Comparison of ENCODE assay signal across 19 mouse cellular contexts in the genomic region with DNA sequence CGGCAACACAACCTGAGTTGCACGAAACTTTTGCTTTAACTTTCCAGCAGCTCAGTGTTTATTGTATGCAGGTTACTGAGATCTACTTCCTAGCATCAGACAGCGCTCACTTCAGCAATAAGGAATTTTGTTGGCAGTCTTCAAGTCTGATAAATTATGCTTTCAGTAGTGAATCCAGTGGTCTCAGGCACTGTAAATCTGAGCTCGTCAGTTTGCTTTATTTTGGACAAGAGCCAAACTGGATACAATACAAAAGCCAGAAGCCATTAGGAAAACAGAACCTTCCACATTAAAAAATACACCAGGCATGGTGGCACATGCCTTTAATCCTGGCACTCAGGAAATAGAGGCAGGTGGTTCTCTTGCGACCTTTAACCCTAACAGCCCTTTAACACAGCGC. TPM values are rescaled to one million over a fixed set of nuclear protein-coding genes. Genes with fewer than 3 reads are reported as not detected.
DNase-seq lines count a peak whose midpoint lies in the region; ATAC-seq and TF ChIP-seq lines count a peak whose summit lies in the region.
"Had no signal": no experiment of that assay in that cellular context is flagged by ENCODE, and none has a peak within 500 bp of the region (broad histone marks: within the 10 kb centered on the region; RNA-seq: fewer than 3 reads in every experiment).

No protein-coding gene starts in this region.

- 51% methylated on average over 6 of the region's 6 CpGs for WGBS in forebrain, embryonic 14.5 days
- 85% methylated on average over 6 of the region's 6 CpGs for WGBS in forebrain, embryonic 11.5 days
- WGBS in hindbrain, embryonic 16.5 days, result 56% methylated on average over 6 of the region's 6 CpGs
- WGBS in hindbrain, embryonic 13.5 days, result 68% methylated on average over 6 of the region's 6 CpGs
- WGBS in midbrain, embryonic 14.5 days, result 75% methylated on average over 6 of the region's 6 CpGs
- WGBS in midbrain, postnatal 0 days, result 65% methylated on average over 6 of the region's 6 CpGs
- WGBS in stomach, embryonic 16.5 days, result 37% methylated on average over 6 of the region's 6 CpGs

- no peak overlapping the region for H3K27ac ChIP-seq in forebrain, embryonic 14.5 days (ENCODE audit: low read depth, low read length)
- H3K27ac ChIP-seq in forebrain, embryonic 11.5 days (ENCODE audit: low read depth, low read length), result no peak overlapping the region
- no peak overlapping the region for H3K27ac ChIP-seq in hindbrain, embryonic 16.5 days (ENCODE audit: low read depth, low read length)
- H3K27ac ChIP-seq in hindbrain, embryonic 13.5 days, result no peak overlapping the region
- no peak overlapping the region for H3K27ac ChIP-seq in midbrain, embryonic 14.5 days (replicated peaks; ENCODE audit: low read depth, low read length)
- H3K27ac ChIP-seq in midbrain, postnatal 0 days (ENCODE audit: low read depth, low read length), result no peak overlapping the region
- no peak overlapping the region for H3K27ac ChIP-seq in stomach, embryonic 16.5 days (ENCODE audit: low read length)

- H3K4me3 ChIP-seq in forebrain, embryonic 14.5 days (ENCODE audit: low read depth, low read length), result no peak overlapping the region
- no peak overlapping the region for H3K4me3 ChIP-seq in forebrain, embryonic 11.5 days (ENCODE audit: low read depth, low read length)
- H3K4me3 ChIP-seq in hindbrain, embryonic 16.5 days (ENCODE audit: low read length), result no peak overlapping the region
- H3K4me3 ChIP-seq in hindbrain, embryonic 13.5 days, result no peak overlapping the region
- H3K4me3 ChIP-seq in midbrain, embryonic 14.5 days (replicated peaks; ENCODE audit: low read depth, low read length), result no peak overlapping the region
- H3K4me3 ChIP-seq in midbrain, postnatal 0 days (ENCODE audit: low read depth, low read length), result no peak overlapping the region
- H3K4me3 ChIP-seq in stomach, embryonic 16.5 days (replicated peaks; ENCODE audit: low read length), result no peak overlapping the region

- H3K36me3 ChIP-seq in forebrain, embryonic 14.5 days (ENCODE audit: control insufficient read depth, insufficient read depth, low read length), result peaks cover 38% of the 10 kb centered on the region
- H3K36me3 ChIP-seq in forebrain, embryonic 11.5 days (ENCODE audit: control insufficient read depth, insufficient read depth, low read length), result no peaks in the 10 kb centered on the region; the same call in 1 of the 2 replicates
- peaks cover 20% of the 10 kb centered on the region for H3K36me3 ChIP-seq in hindbrain, embryonic 16.5 days (ENCODE audit: control insufficient read depth, insufficient read depth, low read length)
- H3K36me3 ChIP-seq in hindbrain, embryonic 13.5 days, result peaks cover 48% of the 10 kb centered on the region
- peaks cover 55% of the 10 kb centered on the region for H3K36me3 ChIP-seq in midbrain, embryonic 14.5 days (ENCODE audit: control insufficient read depth, insufficient read depth, low read length)
- peaks cover 39% of the 10 kb centered on the region for H3K36me3 ChIP-seq in midbrain, postnatal 0 days (ENCODE audit: insufficient read depth, low read length)
- H3K36me3 ChIP-seq in stomach, embryonic 16.5 days (ENCODE audit: control insufficient read depth, insufficient read depth, low read length), result 0 out of 2 replicates have a peak, but pooled peaks cover under 1% of the 10 kb centered on the region

- no peaks in the 10 kb centered on the region for H3K4me1 ChIP-seq in forebrain, embryonic 14.5 days (ENCODE audit: control insufficient read depth, insufficient read depth, low read length)
- no peaks in the 10 kb centered on the region for H3K4me1 ChIP-seq in forebrain, embryonic 11.5 days (replicated peaks; ENCODE audit: control insufficient read depth, insufficient read depth, low read length)
- no peaks in the 10 kb centered on the region for H3K4me1 ChIP-seq in hindbrain, embryonic 16.5 days (ENCODE audit: control insufficient read depth, insufficient read depth, low read depth, low read length)
- 0 out of 2 replicates have a peak, but pooled peaks cover 5% of the 10 kb centered on the region for H3K4me1 ChIP-seq in hindbrain, embryonic 13.5 days (replicated peaks)
- H3K4me1 ChIP-seq in midbrain, embryonic 14.5 days (ENCODE audit: control insufficient read depth, insufficient read depth, low read length), result no peaks in the 10 kb centered on the region
- no peaks in the 10 kb centered on the region for H3K4me1 ChIP-seq in midbrain, postnatal 0 days (ENCODE audit: insufficient read depth, low read length)
- peaks cover 11% of the 10 kb centered on the region; the same call in 1 of the 2 replicates for H3K4me1 ChIP-seq in stomach, embryonic 16.5 days (ENCODE audit: control insufficient read depth, insufficient read depth, low read length)

- TF ChIP-seq CTCF in midbrain, postnatal 0 days (IDR thresholded peaks at IDR 0.05), result no peak

- DNase-seq in forebrain, embryonic 14.5 days (ENCODE audit: low spot score), result peak; percentile 54
- no peak for DNase-seq in forebrain, embryonic 11.5 days (ENCODE audit: low spot score)
- peak; percentile 29 for DNase-seq in midbrain, embryonic 14.5 days
- DNase-seq in midbrain, postnatal 0 days (ENCODE audit: low spot score), result no peak
- DNase-seq: adrenal gland, postnatal 25 days; cerebellum, adult 9-11 months; heart, postnatal 10 days; kidney, adult 11 months; kidney, postnatal 36 days; layer of hippocampus, postnatal 36 days; thymus, postnatal 25 days had no signal

- no peaks in the 10 kb centered on the region for H3K27me3 ChIP-seq in forebrain, embryonic 14.5 days (replicated peaks; ENCODE audit: control insufficient read depth, insufficient read depth, low read length)
- H3K27me3 ChIP-seq in forebrain, embryonic 11.5 days (ENCODE audit: control insufficient read depth, insufficient read depth, low read length), result no peaks in the 10 kb centered on the region
- no peaks in the 10 kb centered on the region for H3K27me3 ChIP-seq in hindbrain, embryonic 16.5 days (replicated peaks; ENCODE audit: control insufficient read depth, insufficient read depth, low read length)
- no peaks in the 10 kb centered on the region for H3K27me3 ChIP-seq in hindbrain, embryonic 13.5 days
- no peaks in the 10 kb centered on the region for H3K27me3 ChIP-seq in midbrain, embryonic 14.5 days (ENCODE audit: control insufficient read depth, insufficient read depth, low read length)
- no peaks in the 10 kb centered on the region for H3K27me3 ChIP-seq in midbrain, postnatal 0 days (ENCODE audit: insufficient read depth, low read length)
- H3K27me3 ChIP-seq in stomach, embryonic 16.5 days (ENCODE audit: control insufficient read depth, insufficient read depth, low read length), result no peaks in the 10 kb centered on the region

- no peaks in the 10 kb centered on the region for H3K9me3 ChIP-seq in forebrain, embryonic 14.5 days (replicated peaks; ENCODE audit: control insufficient read depth, low read length)
- H3K9me3 ChIP-seq in forebrain, embryonic 11.5 days (ENCODE audit: control insufficient read depth, low read length), result no peaks in the 10 kb centered on the region
- no peaks in the 10 kb centered on the region for H3K9me3 ChIP-seq in hindbrain, embryonic 16.5 days (ENCODE audit: control insufficient read depth, low read length)
- H3K9me3 ChIP-seq in hindbrain, embryonic 13.5 days, result no peaks in the 10 kb centered on the region
- H3K9me3 ChIP-seq in midbrain, embryonic 14.5 days (ENCODE audit: control insufficient read depth, low read length), result no peaks in the 10 kb centered on the region
- no peaks in the 10 kb centered on the region for H3K9me3 ChIP-seq in midbrain, postnatal 0 days (ENCODE audit: low read length)
- no peaks in the 10 kb centered on the region for H3K9me3 ChIP-seq in stomach, embryonic 16.5 days (replicated peaks; ENCODE audit: control insufficient read depth, low read length)

- 0 out of 2 replicates have a peak, but pooled peaks have one; percentile 40 for ATAC-seq in forebrain, embryonic 14.5 days
- ATAC-seq in forebrain, embryonic 11.5 days (replicated peaks; ENCODE audit: low FRiP score), result no peak
- peak; percentile 45; the same call in 1 of the 2 replicates for ATAC-seq in hindbrain, embryonic 16.5 days
- no peak for ATAC-seq in hindbrain, embryonic 13.5 days (ENCODE audit: low FRiP score)
- ATAC-seq in midbrain, embryonic 14.5 days (ENCODE audit: low FRiP score, low TSS enrichment), result no peak; the same call in 1 of the 2 replicates
- no peak for ATAC-seq in midbrain, postnatal 0 days (ENCODE audit: low FRiP score)
- ATAC-seq in stomach, embryonic 16.5 days (ENCODE audit: insufficient read depth, low FRiP score), result peak; percentile 25; the same call in 1 of the 2 replicates
- no peak for ATAC-seq in inflammation-experienced regulatory T-cells, adult 6 months
- ATAC-seq: CD4-positive, CD25-positive, alpha-beta regulatory T cell, adult 4 months; lung, postnatal 0 days had no signal

- H3K4me2 ChIP-seq in forebrain, embryonic 14.5 days (ENCODE audit: low read length), result no peak overlapping the region
- H3K4me2 ChIP-seq in forebrain, embryonic 11.5 days (ENCODE audit: low read depth, low read length, severe bottlenecking), result no peak overlapping the region
- H3K4me2 ChIP-seq in hindbrain, embryonic 16.5 days (ENCODE audit: low read length), result no peak overlapping the region
- H3K4me2 ChIP-seq in hindbrain, embryonic 13.5 days, result no peak overlapping the region
- H3K4me2 ChIP-seq in midbrain, embryonic 14.5 days (ENCODE audit: low read length), result no peak overlapping the region
- no peak overlapping the region for H3K4me2 ChIP-seq in midbrain, postnatal 0 days (ENCODE audit: low read depth, low read length, poor library complexity, severe bottlenecking)
- H3K4me2 ChIP-seq in stomach, embryonic 16.5 days (ENCODE audit: low read depth, low read length), result no peak overlapping the region; the same call in 1 of the 2 replicates
- H3K4me2 ChIP-seq: heart, embryonic 11.5 days; midbrain, embryonic 11.5 days had no signal

- H3K9ac ChIP-seq in forebrain, embryonic 14.5 days (ENCODE audit: low read length), result no peak overlapping the region
- H3K9ac ChIP-seq in forebrain, embryonic 11.5 days (ENCODE audit: low read length), result no peak overlapping the region
- H3K9ac ChIP-seq in hindbrain, embryonic 16.5 days (ENCODE audit: low read depth, low read length), result no peak overlapping the region
- H3K9ac ChIP-seq in hindbrain, embryonic 13.5 days, result no peak overlapping the region
- H3K9ac ChIP-seq in midbrain, embryonic 14.5 days (replicated peaks; ENCODE audit: low read length), result no peak overlapping the region
- no peak overlapping the region for H3K9ac ChIP-seq in midbrain, postnatal 0 days (replicated peaks; ENCODE audit: low read length, poor library complexity, severe bottlenecking)
- H3K9ac ChIP-seq in stomach, embryonic 16.5 days (ENCODE audit: low read length), result no peak overlapping the region

RNA-seq across cellular contexts. Expression of gene Ddhd1, which starts 39.6 kb away (rescaled TPM):
- 15.5 and 17.9 TPM in 2 replicates for polyA plus RNA-seq in forebrain, embryonic 14.5 days (2014; fragmentation: Nextera tagmentation; extraction: Ambion mirVana)
- 12.7 and 13.1 TPM in 2 replicates for polyA plus RNA-seq in forebrain, embryonic 11.5 days (2014; fragmentation: Nextera tagmentation; extraction: Ambion mirVana)
- polyA plus RNA-seq in hindbrain, embryonic 16.5 days (2015; fragmentation: Nextera tagmentation; extraction: Ambion mirVana), result 17.8 and 18.6 TPM in 2 replicates
- 15.8 and 19.2 TPM in 2 replicates for polyA plus RNA-seq in hindbrain, embryonic 13.5 days (2015; fragmentation: Nextera tagmentation; extraction: Ambion mirVana)
- 23.7 and 25.2 TPM in 2 replicates for polyA plus RNA-seq in midbrain, embryonic 14.5 days (2014; fragmentation: Nextera tagmentation; extraction: Ambion mirVana)
- 60.2 and 61.3 TPM in 2 replicates for total RNA-seq in midbrain, postnatal 0 days (2014; rRNA removed)
- 12.3 and 14.9 TPM in 2 replicates for polyA plus RNA-seq in midbrain, postnatal 0 days (2015; fragmentation: Nextera tagmentation; extraction: Ambion mirVana)
- polyA plus RNA-seq in stomach, embryonic 16.5 days (2015; fragmentation: Nextera tagmentation; extraction: Ambion mirVana), result 4.3 and 5.2 TPM in 2 replicates
- 10 to 100 TPM; 10.9 to 20.3 (median 13.7) TPM for polyA plus RNA-seq in inflammation-experienced regulatory T-cells, adult 6 months (2017; shearing (Covaris generic))

Comparison
In these comparisons a context has a peak if more than half of its experiments do, and no peak if none do; other contexts are left out.
1. ATAC-seq: peak in forebrain, embryonic 14.5 days (single experiment), hindbrain, embryonic 16.5 days (single experiment) and stomach, embryonic 16.5 days (single experiment); none in forebrain, embryonic 11.5 days (single experiment), hindbrain, embryonic 13.5 days (single experiment), midbrain, embryonic 14.5 days (single experiment), midbrain, postnatal 0 days (single experiment) and inflammation-experienced regulatory T-cells, adult 6 months (single experiment).
2. DNase-seq: peak in forebrain, embryonic 14.5 days (single experiment) and midbrain, embryonic 14.5 days (single experiment); none in forebrain, embryonic 11.5 days (single experiment) and midbrain, postnatal 0 days (single experiment).